In the genomic region with DNA sequence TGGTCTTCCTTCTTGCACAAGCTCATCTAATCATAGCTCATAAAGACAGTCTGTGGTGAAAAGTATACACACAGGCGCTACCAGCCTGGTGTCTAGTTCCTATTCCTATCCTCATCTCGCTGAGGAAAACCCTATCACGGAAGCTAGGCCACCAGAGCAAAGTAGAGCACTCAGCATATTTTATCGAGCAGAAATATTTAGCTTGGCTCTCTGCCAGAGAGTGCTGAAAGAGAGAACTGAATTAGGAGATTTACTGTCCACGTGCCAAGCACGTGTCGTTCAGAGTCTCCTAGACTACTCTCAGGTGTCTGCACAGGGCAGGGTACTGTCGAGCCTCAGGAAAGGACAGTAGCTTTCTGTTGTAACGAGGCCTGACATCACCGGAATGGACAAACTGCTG, we compare ENCODE assay signal across 8 mouse cellular contexts. TPM values are rescaled to one million over a fixed set of nuclear protein-coding genes. Genes with fewer than 3 reads are reported as not detected.
A peak's percentile ranks its signal among the peaks of the same experiment; 100 is the strongest.
DNase-seq lines count a peak whose midpoint lies in the region; ATAC-seq and TF ChIP-seq lines count a peak whose summit lies in the region.
"Had no signal": no experiment of that assay in that cellular context is flagged by ENCODE, and none has a peak within 500 bp of the region (broad histone marks: within the 10 kb centered on the region; RNA-seq: fewer than 3 reads in every experiment).

No protein-coding gene starts in this region.

- WGBS in lung, adult 2 months: 22% methylated on average over 10 of the region's 10 CpGs
- 41% methylated on average over 10 of the region's 10 CpGs for WGBS in neural tube, embryonic 14.5 days

- no peak overlapping the region for H3K4me3 ChIP-seq in lung, adult 2 months (replicated peaks; ENCODE audit: extremely low read depth, low read depth, low read length)
- no peak overlapping the region for H3K4me3 ChIP-seq in neural tube, embryonic 14.5 days (ENCODE audit: low read depth, low read length)
- H3K4me3 ChIP-seq: megakaryocyte, embryonic 14.5 days had no signal

- TF ChIP-seq POLR2A in lung, adult 2 months (IDR thresholded peaks at IDR 0.05; ENCODE audit: borderline replicate concordance, extremely low read depth, low read depth, low read length): no peak

- no peaks in the 10 kb centered on the region for H3K36me3 ChIP-seq in neural tube, embryonic 14.5 days (ENCODE audit: control insufficient read depth, insufficient read depth, low read length)

- ATAC-seq in granulocyte monocyte progenitor cell, adult 5-6 weeks (replicated peaks; ENCODE audit: poor library complexity, severe bottlenecking): peak; percentile 76
- ATAC-seq in neural tube, embryonic 14.5 days (ENCODE audit: low read depth): peak; percentile 84; the same call in 1 of the 2 replicates

- no peaks in the 10 kb centered on the region for H3K27me3 ChIP-seq in neural tube, embryonic 14.5 days (ENCODE audit: control insufficient read depth, insufficient read depth, low read length)

- no peak overlapping the region for H3K9ac ChIP-seq in neural tube, embryonic 14.5 days (replicated peaks; ENCODE audit: low read depth, low read length)

- no peak overlapping the region for H3K4me2 ChIP-seq in neural tube, embryonic 14.5 days (ENCODE audit: low read depth, low read length)

- no peaks in the 10 kb centered on the region for H3K9me3 ChIP-seq in neural tube, embryonic 14.5 days (ENCODE audit: control insufficient read depth, low read length)
- H3K9me3 ChIP-seq: megakaryocyte, embryonic 14.5 days had no signal

- DNase-seq in lung, adult 18-20 months: peak; percentile 47 to 79
- no peak for DNase-seq in lung, adult 2 months
- DNase-seq in kidney, adult 9 months: peak; percentile 71
- DNase-seq in cerebellum, postnatal 25 days: no peak
- no peak for DNase-seq in layer of hippocampus, postnatal 36 days

- no peak overlapping the region for H3K27ac ChIP-seq in neural tube, embryonic 14.5 days (ENCODE audit: low read depth, low read length)

- H3K4me1 ChIP-seq in lung, adult 2 months (ENCODE audit: control insufficient read depth, insufficient read depth, low read length): peaks cover 2% of the 10 kb centered on the region; the same call in 1 of the 2 replicates
- H3K4me1 ChIP-seq in neural tube, embryonic 14.5 days (ENCODE audit: control insufficient read depth, insufficient read depth, low read length): no peaks in the 10 kb centered on the region
- H3K4me1 ChIP-seq: megakaryocyte, embryonic 14.5 days had no signal

- TF ChIP-seq CTCF in lung, adult 2 months (IDR thresholded peaks at IDR 0.05; ENCODE audit: insufficient read depth, low read length): no peak

RNA-seq across cellular contexts. Expression of a gene that starts 54.0 kb away (rescaled TPM):
- polyA plus RNA-seq in lung, adult 2 months (2012; rRNA removed): 4.9 and 7.9 TPM in 2 replicates
- total RNA-seq in granulocyte monocyte progenitor cell, adult 5-6 weeks (2014; fragmentation: Nextera tagmentation): not detected in 2 replicates
- total RNA-seq in granulocyte monocyte progenitor cell, adult 5-6 weeks (2017): 1.7 TPM in 1 of 2 replicates, not detected in the other
- polyA plus RNA-seq in neural tube, embryonic 14.5 days (2014; fragmentation: Nextera tagmentation; extraction: Ambion mirVana): 0.64 and 0.71 TPM in 2 replicates
- total RNA-seq in layer of hippocampus, postnatal 36 days (2021): under 1 TPM; 0.53 to 0.85 TPM

Comparison
In these comparisons a context has a peak if more than half of its experiments do, and no peak if none do; other contexts are left out.
1. DNase-seq: peak in lung, adult 18-20 months (2 of 2) and kidney, adult 9 months (single experiment); none in lung, adult 2 months (single experiment), cerebellum, postnatal 25 days (0 of 2) and layer of hippocampus, postnatal 36 days (0 of 2).